Mouse (Mus musculus): Measurements from ENCODE around the gene Zkscan2. TPM values are rescaled to one million over a fixed set of nuclear protein-coding genes. Genes with fewer than 3 reads are reported as not detected.

Zkscan2 gene
- polyA plus RNA-seq, 1 experiment from 2014 or later = 9.0 TPM

DNA sequence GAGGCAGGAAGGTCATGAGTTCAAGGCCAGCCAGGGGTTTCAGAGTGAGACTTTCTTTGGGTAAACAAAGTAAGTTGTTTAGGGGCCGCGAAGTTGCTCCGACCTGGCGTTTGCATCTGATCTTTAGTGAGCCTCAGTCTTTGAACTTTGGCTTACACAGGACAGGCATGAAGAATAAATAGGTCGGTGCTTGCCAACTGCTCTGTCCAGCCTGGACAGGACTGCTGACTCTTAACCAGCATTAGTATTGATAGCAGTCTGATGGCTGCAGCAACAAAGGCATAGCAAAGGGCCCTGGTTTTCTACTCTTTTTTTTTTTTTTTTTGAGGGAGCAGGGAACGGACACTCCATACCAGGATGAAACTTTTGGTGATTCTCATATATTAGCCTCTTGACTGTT lies 47.7 kb downstream of the Zkscan2 start:
- no peaks in the 10 kb centered on the region for H3K9me3 ChIP-seq (ENCODE audit: control insufficient read depth, low read length)
- H3K9ac ChIP-seq (ENCODE audit: low read depth, low read length) = no peak overlapping the region
- no peaks in the 10 kb centered on the region for H3K36me3 ChIP-seq (ENCODE audit: control insufficient read depth, insufficient read depth, low read length)
- 73% methylated on average over 6 of the region's 6 CpGs for WGBS
- no peak for DNase-seq (ENCODE audit: low spot score)
- no peak for ATAC-seq (ENCODE audit: low FRiP score)
- H3K4me3 ChIP-seq (ENCODE audit: low read depth, low read length) = no peak overlapping the region
- H3K4me1 ChIP-seq (replicated peaks; ENCODE audit: control insufficient read depth, insufficient read depth, low read length) = no peaks in the 10 kb centered on the region
- H3K27ac ChIP-seq (ENCODE audit: low read depth, low read length) = no peak overlapping the region
- no peaks in the 10 kb centered on the region for H3K27me3 ChIP-seq (ENCODE audit: control insufficient read depth, insufficient read depth, low read length)
- H3K4me2 ChIP-seq (replicated peaks; ENCODE audit: low read depth, low read length) = no peak overlapping the region

- Histone ChIP-seq H3K4me1 (replicated peaks; ENCODE audit: control insufficient read depth, insufficient read depth, low read length) (no peaks in the 10 kb centered on the region), H3K27ac (ENCODE audit: low read depth, low read length) (no peak overlapping the region), H3K4me3 (ENCODE audit: low read depth, low read length) (no peak overlapping the region), H3K9me3 (ENCODE audit: control insufficient read depth, low read length) (no peaks in the 10 kb centered on the region), H3K27me3 (ENCODE audit: control insufficient read depth, insufficient read depth, low read length) (no peaks in the 10 kb centered on the region), H3K4me2 (replicated peaks; ENCODE audit: low read depth, low read length) (no peak overlapping the region), H3K36me3 (ENCODE audit: control insufficient read depth, insufficient read depth, low read length) (no peaks in the 10 kb centered on the region), H3K9ac (ENCODE audit: low read depth, low read length) (no peak overlapping the region)
- DNase-seq (ENCODE audit: low spot score) (no peak), ATAC-seq (ENCODE audit: low FRiP score) (no peak)
- 84% methylated on average over 2 of the region's 2 CpGs for WGBS
Observed at GRCm38 (mm10) chr7:123450515-123450914, 49.7 kb downstream of the Zkscan2 start.

DNA sequence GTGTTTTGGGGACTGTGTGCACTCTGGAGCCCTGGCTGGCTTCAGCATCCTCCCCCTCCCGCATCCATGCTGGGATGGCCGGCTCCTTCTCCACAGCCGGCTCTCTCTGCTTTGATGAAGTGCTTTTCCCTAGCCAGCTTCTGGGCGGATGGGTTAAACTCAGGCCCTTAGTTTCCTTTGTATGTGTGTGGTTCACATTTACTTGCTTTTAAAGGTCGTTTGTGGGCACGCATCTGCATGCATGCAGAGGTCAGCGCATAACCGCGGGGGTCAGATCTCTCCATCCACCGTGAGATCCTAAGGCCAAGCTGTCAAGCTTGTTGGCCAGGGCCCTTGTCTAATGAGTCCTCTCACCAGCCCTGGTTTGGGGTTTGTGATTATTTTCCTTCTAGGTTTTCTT lies 50.6 kb downstream of the Zkscan2 start:
- WGBS = 61% methylated on average over 10 of the region's 10 CpGs
- no peak overlapping the region for H3K27ac ChIP-seq (ENCODE audit: low read depth, low read length)

DNA sequence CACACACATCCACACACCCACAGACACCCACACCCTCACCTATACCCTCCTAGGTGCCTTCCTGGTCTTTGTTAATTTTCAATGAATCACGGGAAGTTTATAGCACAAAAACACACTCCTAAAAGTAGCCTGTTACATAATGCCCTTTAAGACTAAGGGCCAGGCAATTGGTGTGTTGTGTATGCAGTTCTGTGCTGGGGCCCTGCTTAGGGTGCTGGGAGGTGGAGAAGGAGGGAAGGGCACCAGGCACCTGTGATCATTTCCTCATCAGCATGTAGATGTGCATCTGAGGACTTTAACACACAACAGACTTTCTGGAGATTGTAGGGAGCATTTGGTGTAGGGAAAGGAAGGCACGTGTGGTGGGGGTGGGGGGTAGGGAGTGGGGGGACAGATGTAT lies 51.5 kb downstream of the Zkscan2 start:
- H3K4me1 ChIP-seq (replicated peaks; ENCODE audit: control insufficient read depth, insufficient read depth, low read length) = no peaks in the 10 kb centered on the region
- 91% methylated on average over 2 of the region's 2 CpGs for WGBS
- ATAC-seq (ENCODE audit: low FRiP score) = no peak

More for the DNA sequence above, 50.6 kb downstream of the Zkscan2 start:
- H3K36me3 ChIP-seq (ENCODE audit: control insufficient read depth, insufficient read depth, low read length) = no peaks in the 10 kb centered on the region
- DNase-seq (ENCODE audit: low spot score) (no peak), ATAC-seq (ENCODE audit: low FRiP score) (no peak)
- H3K9ac ChIP-seq (ENCODE audit: low read depth, low read length) = no peak overlapping the region
- H3K4me1 ChIP-seq (replicated peaks; ENCODE audit: control insufficient read depth, insufficient read depth, low read length) = no peaks in the 10 kb centered on the region
- no peak overlapping the region for H3K4me2 ChIP-seq (replicated peaks; ENCODE audit: low read depth, low read length)
- H3K9me3 ChIP-seq (ENCODE audit: control insufficient read depth, low read length) = no peaks in the 10 kb centered on the region
- no peaks in the 10 kb centered on the region for H3K27me3 ChIP-seq (ENCODE audit: control insufficient read depth, insufficient read depth, low read length)
- no peak overlapping the region for H3K4me3 ChIP-seq (ENCODE audit: low read depth, low read length)

GRCm38 (mm10) chr7:123442079-123442478 lies 58.2 kb downstream of the Zkscan2 start:
- no peak for DNase-seq (ENCODE audit: low spot score)
- ATAC-seq (ENCODE audit: low FRiP score) = no peak

More for the DNA sequence above, 51.5 kb downstream of the Zkscan2 start:
- H3K27ac ChIP-seq (ENCODE audit: low read depth, low read length) = no peak overlapping the region
- no peak for DNase-seq (ENCODE audit: low spot score)
- no peak overlapping the region for H3K9ac ChIP-seq (ENCODE audit: low read depth, low read length)
- no peaks in the 10 kb centered on the region for H3K36me3 ChIP-seq (ENCODE audit: control insufficient read depth, insufficient read depth, low read length)
- H3K4me3 ChIP-seq (ENCODE audit: low read depth, low read length) = no peak overlapping the region
- no peaks in the 10 kb centered on the region for H3K9me3 ChIP-seq (ENCODE audit: control insufficient read depth, low read length)
- H3K4me2 ChIP-seq (replicated peaks; ENCODE audit: low read depth, low read length) = no peak overlapping the region
- no peaks in the 10 kb centered on the region for H3K27me3 ChIP-seq (ENCODE audit: control insufficient read depth, insufficient read depth, low read length)

DNA sequence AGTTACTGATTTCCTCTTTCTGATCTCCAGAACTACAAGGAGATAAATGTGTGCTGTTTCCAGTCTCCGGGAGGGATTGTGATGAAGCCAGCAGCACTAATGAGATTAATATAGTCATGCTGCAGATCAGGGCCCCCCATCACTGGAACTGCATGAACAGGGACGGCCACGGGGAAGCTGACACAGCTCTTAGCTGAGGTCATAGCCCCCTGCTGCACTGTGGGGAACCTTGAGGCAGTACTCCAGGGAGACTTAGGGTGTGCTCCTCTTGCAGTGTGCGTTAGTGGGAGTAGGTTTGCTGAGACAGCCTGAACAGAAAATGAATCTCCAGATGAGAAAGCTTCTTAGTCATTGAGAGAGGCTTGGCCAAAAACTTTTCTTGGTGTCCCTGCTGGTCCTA lies 69.0 kb downstream of the Zkscan2 start:
- no peak for DNase-seq (ENCODE audit: low spot score)
- H3K9me3 ChIP-seq (ENCODE audit: control insufficient read depth, low read length) = no peaks in the 10 kb centered on the region
- H3K4me2 ChIP-seq (replicated peaks; ENCODE audit: low read depth, low read length) = no peak overlapping the region
- WGBS = 79% methylated on average over 4 of the region's 4 CpGs
- H3K4me1 ChIP-seq (replicated peaks; ENCODE audit: control insufficient read depth, insufficient read depth, low read length) = no peaks in the 10 kb centered on the region
- no peak overlapping the region for H3K9ac ChIP-seq (ENCODE audit: low read depth, low read length)
- no peak overlapping the region for H3K4me3 ChIP-seq (ENCODE audit: low read depth, low read length)
- no peak overlapping the region for H3K27ac ChIP-seq (ENCODE audit: low read depth, low read length)
- no peaks in the 10 kb centered on the region for H3K27me3 ChIP-seq (ENCODE audit: control insufficient read depth, insufficient read depth, low read length)
- H3K36me3 ChIP-seq (ENCODE audit: control insufficient read depth, insufficient read depth, low read length) = no peaks in the 10 kb centered on the region
- no peak for ATAC-seq (ENCODE audit: low FRiP score)

More at GRCm38 (mm10) chr7:123442079-123442478, 58.2 kb downstream of the Zkscan2 start:
- WGBS = 100% methylated on average over 1 of the region's 1 CpGs
- Histone ChIP-seq H3K4me2 (replicated peaks; ENCODE audit: low read depth, low read length) (no peak overlapping the region), H3K9me3 (ENCODE audit: control insufficient read depth, low read length) (no peaks in the 10 kb centered on the region), H3K4me3 (ENCODE audit: low read depth, low read length) (no peak overlapping the region), H3K27ac (ENCODE audit: low read depth, low read length) (no peak overlapping the region), H3K9ac (ENCODE audit: low read depth, low read length) (no peak overlapping the region), H3K27me3 (ENCODE audit: control insufficient read depth, insufficient read depth, low read length) (no peaks in the 10 kb centered on the region), H3K36me3 (ENCODE audit: control insufficient read depth, insufficient read depth, low read length) (no peaks in the 10 kb centered on the region), H3K4me1 (replicated peaks; ENCODE audit: control insufficient read depth, insufficient read depth, low read length) (no peaks in the 10 kb centered on the region)

DNA sequence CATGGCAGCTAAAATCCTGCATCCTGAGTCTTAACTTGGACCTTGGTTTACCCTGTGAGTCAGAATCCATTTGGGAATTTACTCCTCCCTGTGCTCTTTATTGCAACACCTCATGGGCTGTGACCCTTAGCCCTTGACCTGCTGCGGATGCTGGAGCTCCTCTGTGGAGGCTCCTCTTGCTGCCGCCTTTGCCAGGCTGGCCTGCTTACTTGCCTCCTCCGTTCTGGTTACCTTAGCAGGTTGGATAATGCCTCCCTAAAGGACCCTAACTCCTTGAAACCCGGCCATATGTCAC lies 69.9 kb downstream of the Zkscan2 start:
- Histone ChIP-seq H3K4me2 (replicated peaks; ENCODE audit: low read depth, low read length) (no peak overlapping the region), H3K4me3 (ENCODE audit: low read depth, low read length) (no peak overlapping the region), H3K9ac (ENCODE audit: low read depth, low read length) (no peak overlapping the region), H3K36me3 (ENCODE audit: control insufficient read depth, insufficient read depth, low read length) (no peaks in the 10 kb centered on the region), H3K4me1 (replicated peaks; ENCODE audit: control insufficient read depth, insufficient read depth, low read length) (no peaks in the 10 kb centered on the region), H3K27ac (ENCODE audit: low read depth, low read length) (no peak overlapping the region), H3K27me3 (ENCODE audit: control insufficient read depth, insufficient read depth, low read length) (no peaks in the 10 kb centered on the region), H3K9me3 (ENCODE audit: control insufficient read depth, low read length) (no peaks in the 10 kb centered on the region)
- ATAC-seq (ENCODE audit: low FRiP score) (no peak), DNase-seq (ENCODE audit: low spot score) (no peak)
- WGBS = 86% methylated on average over 4 of the region's 4 CpGs

- H3K4me1 ChIP-seq (replicated peaks; ENCODE audit: control insufficient read depth, insufficient read depth, low read length) = no peaks in the 10 kb centered on the region
- no peak overlapping the region for H3K27ac ChIP-seq (ENCODE audit: low read depth, low read length)
- H3K9ac ChIP-seq (ENCODE audit: low read depth, low read length) = no peak overlapping the region
- H3K4me2 ChIP-seq (replicated peaks; ENCODE audit: low read depth, low read length) = no peak overlapping the region
- WGBS = 88% methylated on average over 8 of the region's 8 CpGs
- H3K27me3 ChIP-seq (ENCODE audit: control insufficient read depth, insufficient read depth, low read length) = no peaks in the 10 kb centered on the region
- DNase-seq (ENCODE audit: low spot score) (no peak), ATAC-seq (ENCODE audit: low FRiP score) (no peak)
- no peaks in the 10 kb centered on the region for H3K9me3 ChIP-seq (ENCODE audit: control insufficient read depth, low read length)
- H3K36me3 ChIP-seq (ENCODE audit: control insufficient read depth, insufficient read depth, low read length) = no peaks in the 10 kb centered on the region
- no peak overlapping the region for H3K4me3 ChIP-seq (ENCODE audit: low read depth, low read length)
Observed at GRCm38 (mm10) chr7:123429624-123430410, 70.4 kb downstream of the Zkscan2 start.

All from hindbrain, embryonic 11.5 days (tissue).